Mouse (Mus musculus) adrenal gland, postnatal 25 days (tissue): Measurements from ENCODE around the gene Tmem143. TPM values are rescaled to one million over a fixed set of nuclear protein-coding genes. Genes with fewer than 3 reads are reported as not detected.
"Not testable (repeated sequence)": the region's sequence is repeated elsewhere in the genome, so short reads cannot be mapped to it uniquely, and the experiment has no call there.

Experiments used
- DNase-seq: peaks from one replicate; pipeline ENCODE4 v3.0.0; 2021; ENCODE audit warnings: mixed read lengths
- total RNA-seq: library from RNA; stranded (reverse); gene quantifications from 2 replicates; pipeline ENCODE4 v1.2.3, GENCODE M21; 2021

Gene Tmem143
- total RNA-seq, 1 experiment from 2014 or later, result 61.3 TPM

DNA sequence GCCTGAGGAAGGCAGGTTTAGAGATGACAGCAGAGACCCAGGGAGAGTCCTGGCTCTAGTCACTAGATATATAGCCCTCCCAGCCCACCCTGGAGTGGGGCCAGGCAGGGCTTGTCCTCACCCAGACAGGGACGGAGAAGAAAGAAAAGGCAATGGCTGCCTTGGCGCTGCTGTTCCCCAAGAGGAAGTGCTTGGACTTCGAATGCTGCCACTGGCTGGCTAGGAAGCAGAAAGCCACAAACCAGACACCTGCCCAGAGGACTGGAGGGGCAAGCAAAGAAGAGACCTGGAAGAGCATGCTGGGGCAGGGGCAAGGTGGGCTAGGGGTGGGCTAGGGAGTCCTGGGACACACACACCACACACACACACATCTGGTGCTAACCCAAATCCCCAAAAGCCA, 9.5 kb upstream of the Tmem143 start:
- no peak for DNase-seq

DNA sequence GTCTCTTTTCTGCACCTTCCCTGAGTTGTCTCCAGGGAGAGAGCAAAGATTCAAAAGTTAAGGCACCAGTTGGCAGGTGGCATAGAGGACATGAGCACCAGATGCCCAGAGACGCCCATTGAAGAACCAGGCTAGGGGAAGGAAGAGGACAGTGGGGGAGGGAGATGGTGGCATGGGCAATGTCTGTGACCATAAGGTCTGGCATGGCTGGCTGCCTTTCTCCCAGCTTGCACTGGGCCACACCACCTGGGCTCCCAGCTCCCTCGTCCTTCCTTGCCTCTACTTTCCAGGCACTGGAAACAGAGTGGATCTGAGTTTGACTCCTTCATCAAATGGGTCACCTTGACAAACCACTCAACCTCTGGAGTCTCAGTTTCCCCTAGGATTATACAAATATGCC, 4.1 kb upstream of the Tmem143 start:
- DNase-seq, result no peak

DNA sequence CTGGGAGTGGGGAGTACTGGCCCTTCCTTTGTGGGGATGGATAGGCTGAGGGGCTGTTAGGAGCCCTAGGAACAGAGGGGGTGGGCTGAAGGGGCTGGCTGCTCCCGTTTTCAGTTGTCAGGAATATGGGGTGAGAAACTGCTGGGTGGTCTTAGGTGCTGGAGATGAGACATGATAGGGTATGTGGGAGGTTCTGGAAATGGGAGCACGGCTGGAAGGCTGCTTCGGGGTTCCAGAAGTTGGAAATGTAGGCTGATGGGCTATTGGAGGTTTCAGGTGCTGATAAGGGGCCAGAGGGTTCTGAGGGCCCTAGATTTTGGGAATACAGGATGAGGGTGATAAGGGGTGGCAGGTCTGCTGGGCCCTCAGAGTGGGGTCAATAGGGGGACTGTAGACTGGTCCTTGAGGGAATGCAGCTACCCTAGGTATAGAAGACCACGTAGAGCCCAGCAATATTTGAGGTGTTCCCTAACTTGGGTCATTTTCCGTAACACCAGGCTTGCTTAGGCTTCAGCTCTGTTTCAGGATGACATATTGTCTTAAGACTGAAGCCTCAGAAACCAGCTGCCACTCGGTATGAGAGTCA, 717 bp upstream of the Tmem143 start:
- DNase-seq, result no peak

- peak; percentile 52 for DNase-seq
Measured at GRCm38 (mm10) chr7:45897258-45897757, 567 bp downstream of the Tmem143 start.

- DNase-seq, result not testable (repeated sequence)
Measured at GRCm38 (mm10) chr7:45898125-45898524, 1.4 kb downstream of the Tmem143 start.

DNA sequence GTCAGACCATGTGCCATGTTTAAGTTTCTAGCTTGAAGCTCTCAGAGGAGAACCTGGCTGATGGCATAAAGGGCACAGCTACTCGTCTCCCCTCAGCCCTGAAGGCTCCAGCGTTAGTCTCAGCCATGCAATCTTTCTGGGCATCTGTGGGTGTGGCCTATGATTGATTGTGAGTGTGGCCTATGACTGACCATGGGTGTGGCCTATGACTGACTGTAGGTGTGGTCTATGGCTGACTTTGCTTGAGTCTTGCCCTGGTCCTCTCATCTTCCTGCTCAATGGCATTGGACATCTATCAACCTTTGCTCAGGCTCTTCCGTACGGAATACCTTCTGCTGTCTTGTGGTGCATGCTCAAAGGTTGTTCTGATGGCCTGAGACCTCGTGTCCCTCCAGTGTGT, 4.8 kb downstream of the Tmem143 start:
- no peak for DNase-seq

- no peak for DNase-seq
Measured at GRCm38 (mm10) chr7:45902481-45903002, 5.8 kb downstream of the Tmem143 start.

- DNase-seq, result no peak
Measured at GRCm38 (mm10) chr7:45906622-45907021, 9.9 kb downstream of the Tmem143 start.

DNA sequence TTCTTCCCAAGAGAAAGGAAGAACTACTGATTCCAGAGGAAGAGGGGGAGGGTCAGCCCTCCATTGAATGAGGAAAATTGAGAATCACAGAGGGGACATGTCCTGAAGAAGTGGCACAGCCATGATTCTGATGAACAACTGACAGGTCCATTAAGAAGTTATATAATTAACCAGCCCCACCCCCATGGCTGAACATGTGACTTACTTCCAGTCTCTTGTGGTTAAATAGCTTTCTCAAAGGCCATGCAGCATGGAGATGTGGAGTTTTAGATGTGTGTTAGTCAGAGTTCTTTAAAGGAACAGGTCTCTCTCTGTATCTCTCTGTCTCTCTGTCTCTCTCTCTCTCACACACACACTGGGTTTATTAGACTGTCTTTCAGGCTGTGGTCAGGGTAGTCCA, 11.6 kb downstream of the Tmem143 start:
- no peak for DNase-seq

DNA sequence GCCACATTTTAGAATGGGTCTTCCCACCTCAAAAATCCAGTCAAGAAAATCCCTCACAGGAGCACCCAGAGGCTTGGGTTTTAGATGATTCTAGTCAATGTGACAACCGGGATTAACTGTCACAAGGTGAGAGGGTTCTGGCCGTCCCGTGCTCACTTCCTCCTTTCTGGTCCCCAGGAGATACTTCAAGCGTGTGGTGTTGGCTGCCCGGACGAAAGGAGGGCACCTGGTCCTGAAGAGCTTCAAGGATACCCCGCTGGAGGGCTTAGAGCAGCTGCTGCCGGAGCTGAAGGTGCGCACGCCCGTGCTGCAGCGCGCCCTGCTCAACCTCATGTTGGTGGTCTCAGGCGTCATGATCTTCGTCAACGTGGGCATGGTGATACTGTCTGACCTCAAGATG, 12.4 kb downstream of the Tmem143 start:
- no peak for DNase-seq

DNA sequence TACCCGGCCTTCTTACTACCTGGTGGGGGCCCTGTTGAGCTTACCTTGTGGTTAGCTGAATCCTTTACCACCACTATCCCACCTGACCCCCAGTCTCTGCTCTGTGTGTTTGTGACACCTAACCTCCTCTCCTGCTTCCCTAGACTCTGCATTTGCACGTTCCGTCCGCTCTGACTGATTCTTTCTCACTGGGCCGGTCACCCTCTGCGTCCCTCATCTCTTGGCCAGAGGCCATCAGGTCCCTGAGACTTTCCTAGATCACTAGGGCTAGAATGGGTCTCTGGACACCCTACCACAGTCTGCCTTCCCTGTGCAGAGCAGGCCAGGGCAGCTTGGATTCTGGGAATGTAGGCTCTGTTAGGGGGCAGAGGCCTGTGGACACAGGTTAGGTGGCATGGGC, 17.3 kb downstream of the Tmem143 start:
- no peak for DNase-seq

GRCm38 (mm10) chr7:45915011-45915410, 18.3 kb downstream of the Tmem143 start:
- DNase-seq, result no peak

DNA sequence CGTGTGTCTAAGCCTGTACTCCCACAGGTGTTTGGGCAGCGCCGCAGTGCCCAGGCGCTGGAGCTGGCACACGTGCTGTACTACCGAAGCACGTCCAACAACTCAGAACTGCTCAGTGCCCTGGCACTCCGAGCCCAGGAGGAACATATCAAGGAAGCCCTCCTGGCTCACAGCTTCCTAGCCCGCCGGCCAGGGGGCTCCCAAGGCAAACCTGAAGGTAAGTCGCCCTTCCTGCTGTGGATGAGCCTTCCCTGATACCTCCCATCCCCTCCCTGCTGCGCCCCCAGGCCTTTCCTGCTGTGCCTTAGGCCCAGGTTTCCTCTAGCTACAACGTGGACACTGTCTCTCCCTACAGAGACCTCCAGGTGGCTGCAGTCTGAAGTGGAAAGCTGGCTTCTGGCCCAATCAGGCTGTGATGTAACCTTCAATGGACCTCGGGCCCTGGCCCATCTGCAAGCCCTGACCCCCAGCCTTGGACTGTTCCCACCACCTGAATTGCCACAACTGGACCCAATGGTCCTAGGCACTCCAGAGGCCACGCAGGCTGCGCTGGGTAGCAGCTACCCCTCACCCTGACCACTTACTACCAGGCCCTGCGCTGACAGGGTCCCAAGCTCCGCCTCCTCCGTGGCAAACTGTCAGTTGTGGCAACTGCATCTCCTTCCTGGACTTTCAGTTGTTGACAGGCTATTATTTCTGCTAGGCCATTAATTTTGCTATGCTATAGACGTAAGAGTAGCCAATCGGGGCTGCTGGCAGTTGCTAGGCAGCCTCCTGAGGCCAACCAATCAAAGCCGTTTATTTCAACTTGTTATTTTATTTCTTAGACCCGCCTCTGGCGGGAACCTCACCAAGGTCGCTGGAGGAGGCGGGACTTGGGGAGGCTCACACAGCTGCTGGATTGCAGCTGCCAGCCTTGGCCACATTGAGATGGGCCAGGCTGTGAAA, 19.6 kb downstream of the Tmem143 start:
- DNase-seq, result peak; percentile 82

- peak; percentile 55 for DNase-seq
Measured at GRCm38 (mm10) chr7:45917004-45917704, 20.4 kb downstream of the Tmem143 start.

- DNase-seq, result no peak
Measured at GRCm38 (mm10) chr7:45917926-45918325, 21.2 kb downstream of the Tmem143 start.

GRCm38 (mm10) chr7:45919083-45919671, 22.4 kb downstream of the Tmem143 start:
- no peak for DNase-seq

GRCm38 (mm10) chr7:45919761-45920160, 23.0 kb downstream of the Tmem143 start:
- no peak for DNase-seq

DNA sequence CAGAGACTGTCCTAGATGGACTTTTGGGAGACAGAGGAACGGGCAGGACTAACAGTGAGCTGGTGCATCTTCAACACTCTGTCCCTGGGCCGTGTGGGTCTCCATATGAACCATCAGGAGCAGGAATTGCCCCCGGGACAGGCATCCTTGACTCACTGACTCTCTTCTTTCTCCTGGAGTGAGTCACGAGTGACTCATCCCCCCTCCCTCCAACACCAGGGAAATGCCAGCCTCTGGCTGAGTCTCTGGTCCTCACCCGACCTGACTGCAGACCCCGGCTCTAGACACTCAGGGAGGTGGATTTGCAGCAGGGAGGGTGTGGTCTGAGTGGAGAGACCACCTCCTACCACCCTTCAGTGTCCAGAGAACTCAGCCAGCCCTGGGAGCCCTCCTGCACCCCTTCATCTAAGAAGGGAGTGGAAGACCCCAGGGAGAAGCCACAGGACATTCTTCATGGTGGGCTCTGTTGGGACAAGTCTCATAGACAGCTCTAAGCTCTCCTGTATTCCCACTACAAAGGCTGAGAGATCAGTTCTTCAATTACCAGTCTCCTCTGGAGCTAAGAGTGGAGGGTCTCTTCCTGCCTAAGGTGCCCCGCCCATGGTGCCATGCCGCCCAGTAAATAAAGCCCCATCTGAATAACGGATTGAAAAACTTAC, 24.0 kb downstream of the Tmem143 start:
- DNase-seq, result peak; percentile 78

DNA sequence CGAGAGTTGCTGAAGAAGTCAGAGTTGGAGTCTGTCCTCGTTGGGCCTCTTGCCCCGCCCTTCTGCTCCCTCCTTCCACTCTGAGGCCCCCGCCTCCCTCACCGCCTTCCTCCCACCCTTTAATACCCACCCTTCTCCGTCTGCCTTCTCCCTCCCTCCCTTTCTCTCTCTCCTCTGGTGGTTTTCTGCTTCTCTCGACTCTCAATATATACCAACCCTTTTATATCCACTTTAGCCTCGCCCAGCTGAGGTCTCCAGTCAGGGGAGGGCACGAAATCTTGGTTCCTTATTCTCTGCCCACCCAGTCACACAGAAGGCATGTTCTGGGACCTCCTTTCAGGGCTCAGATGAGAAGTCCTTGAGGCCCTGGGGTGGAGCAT, 24.5 kb downstream of the Tmem143 start, which contains the start of gene Emp3:
Emp3 (minus strand) TSS at position 163 of the 380 bp plus-strand sequence.
- DNase-seq, result peak; percentile 67

GRCm38 (mm10) chr7:45921950-45922600, 25.3 kb downstream of the Tmem143 start:
- DNase-seq, result no peak
